Mouse (Mus musculus) heart, postnatal 36 days (tissue): ENCODE measurements around the gene Lctl. TPM values are rescaled to one million over a fixed set of nuclear protein-coding genes. Genes with fewer than 3 reads are reported as not detected.
A peak's percentile ranks its signal among the peaks of the same experiment; 100 is the strongest.

Source experiments
- DNase-seq, 2 experiments: peaks; one replicate each; pipeline ENCODE4 v3.0.0; 2021 to 2022
- intact Hi-C: fragments of 180-260 bp; cut with DNase I; formaldehyde crosslinking; loops from one replicate; pipeline ENCODE4 v1.15.1; 2025
- total RNA-seq, 2 experiments: library from RNA; stranded (reverse); gene quantifications; 2 replicates each; pipeline ENCODE4 v1.2.3; 2021

Gene Lctl
- total RNA-seq = not detected

DNA sequence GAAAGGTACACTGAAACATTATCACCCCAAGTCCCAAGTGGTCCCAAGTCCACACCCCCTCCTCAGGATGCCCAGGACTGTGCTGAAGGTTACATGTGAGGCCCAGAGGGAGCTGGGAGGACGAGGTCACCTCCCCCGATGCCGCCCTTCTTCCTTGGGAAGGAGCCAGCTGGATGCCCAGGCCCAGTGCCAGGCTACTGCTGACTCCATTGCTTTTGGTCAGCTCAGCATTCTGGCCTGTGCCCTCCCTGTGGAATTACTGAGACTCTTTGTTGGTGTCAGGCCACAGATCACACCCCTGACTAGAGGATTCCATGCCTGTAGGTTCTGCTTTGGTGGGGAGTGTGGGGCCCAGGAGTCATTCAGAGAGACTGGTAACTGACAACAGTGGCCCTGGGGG lies at the start of gene Lctl:
Gene Lctl, plus strand, starts transcription at position 272 of the 400 bp plus-strand sequence.
- intact Hi-C loops = no loop called here

GRCm38 (mm10) chr9:64067787-64068186 lies 49.2 kb upstream of the Lctl start:
- no peak for DNase-seq
- intact Hi-C loops = no loop called here

More for the DNA sequence above, at the start of gene Lctl:
- no peak for DNase-seq

- intact Hi-C loops = no loop called here
- DNase-seq = no peak
Observed at GRCm38 (mm10) chr9:64068571-64068970, 48.4 kb upstream of the Lctl start.

- intact Hi-C loops = no loop called here
- DNase-seq = no peak
Observed at GRCm38 (mm10) chr9:64069131-64069530, 47.8 kb upstream of the Lctl start.

- DNase-seq = no peak
- intact Hi-C loops = no loop called here
Observed at GRCm38 (mm10) chr9:64070674-64071073, 46.3 kb upstream of the Lctl start.

GRCm38 (mm10) chr9:64074831-64075230 lies 42.1 kb upstream of the Lctl start:
- intact Hi-C loops = no loop called here
- DNase-seq = no peak

DNA sequence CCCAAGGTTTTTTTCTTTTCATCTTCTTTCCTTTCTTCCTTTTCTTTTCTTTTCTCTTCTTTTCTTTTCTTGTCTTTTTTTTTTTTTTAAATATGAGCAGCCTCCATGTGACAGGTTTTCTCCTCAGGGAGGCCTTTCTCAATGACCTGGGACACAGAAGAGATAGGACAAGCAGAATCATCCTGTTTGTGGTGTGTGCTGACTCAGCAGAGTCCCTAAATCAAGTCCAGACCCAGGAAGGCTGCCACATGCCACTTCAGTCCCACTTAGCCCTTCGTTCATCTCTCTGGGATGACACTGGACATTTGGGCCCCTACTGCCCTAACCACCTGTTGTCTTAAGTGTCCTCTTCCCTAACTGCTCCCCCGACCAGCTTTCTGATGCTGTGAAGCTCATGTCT lies 40.5 kb upstream of the Lctl start:
- intact Hi-C loops = no loop called here
- DNase-seq = no peak

DNA sequence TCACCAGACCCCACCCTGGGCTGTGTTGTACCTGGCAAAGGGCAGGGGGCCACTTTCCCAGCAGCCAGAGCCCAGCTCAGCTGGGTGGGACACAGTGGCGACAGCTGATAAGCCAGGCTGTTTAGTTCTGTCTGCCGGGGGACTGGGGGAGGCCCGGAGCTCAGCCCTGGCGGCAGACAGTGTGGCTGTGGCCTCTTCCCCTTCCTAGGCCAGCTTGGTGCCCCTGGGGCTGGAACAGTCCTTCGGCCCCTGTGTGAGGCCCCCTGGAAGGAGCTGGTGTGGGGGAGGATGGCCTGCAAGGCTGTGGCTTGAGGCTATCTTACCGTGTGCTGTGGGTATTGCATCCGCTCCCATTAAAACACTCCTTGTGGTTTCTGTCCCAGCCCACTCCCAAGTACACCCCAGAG lies 38.6 kb upstream of the Lctl start:
- intact Hi-C loops = no loop called here
- no peak for DNase-seq

GRCm38 (mm10) chr9:64079922-64080321 lies 37.0 kb upstream of the Lctl start:
- no peak for DNase-seq
- intact Hi-C loops = no loop called here

DNA sequence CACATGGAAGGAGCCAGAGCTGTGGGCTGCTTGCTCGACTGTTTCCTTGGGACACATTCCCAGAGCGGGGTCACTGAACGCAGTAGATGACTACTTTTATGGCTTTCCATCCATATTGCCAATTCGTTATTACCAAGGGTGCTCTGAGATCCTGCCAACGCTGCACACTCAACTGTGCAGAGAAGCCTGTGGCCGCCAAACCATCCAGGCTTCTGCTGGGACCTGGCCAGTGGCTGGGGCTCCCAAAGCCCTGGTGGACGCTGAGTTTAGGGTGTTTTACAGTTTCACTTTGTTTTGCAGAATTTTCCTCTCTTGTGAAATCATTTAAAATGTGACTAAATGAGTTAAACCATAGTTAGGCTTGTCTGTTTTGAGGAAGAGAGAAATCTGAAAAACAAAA lies 32.7 kb upstream of the Lctl start:
- peak in 1 of 2 experiments; percentile 40 for DNase-seq
- intact Hi-C loops = no loop called here

- DNase-seq = peak; percentile 55 to 68
Observed at GRCm38 (mm10) chr9:64084661-64085399, 32.1 kb upstream of the Lctl start.

GRCm38 (mm10) chr9:64085976-64086375 lies 31.0 kb upstream of the Lctl start:
- intact Hi-C loops = no loop called here

More at GRCm38 (mm10) chr9:64084661-64085399, 32.1 kb upstream of the Lctl start:
- intact Hi-C loops = no loop called here

DNA sequence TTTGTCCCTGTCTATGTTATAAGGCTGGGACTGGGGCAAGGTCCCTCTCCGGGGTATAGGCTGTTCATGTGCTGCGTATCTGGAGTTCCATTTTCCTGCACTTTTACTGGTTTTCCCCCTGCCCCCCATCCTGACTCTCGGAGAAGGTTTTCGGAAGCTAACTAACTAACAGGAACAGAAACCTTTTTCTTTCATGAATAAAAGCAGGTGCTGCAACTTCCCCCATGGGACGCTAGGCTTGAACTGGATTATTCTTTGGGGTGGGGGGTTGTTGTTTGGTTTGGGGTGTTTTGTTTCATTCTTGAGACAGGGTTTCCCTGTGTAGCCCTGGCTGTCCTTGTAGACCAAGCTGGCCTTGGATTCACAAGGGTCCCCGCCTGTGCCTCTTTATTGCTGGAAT lies 30.4 kb upstream of the Lctl start:
- intact Hi-C loops = no loop called here
- no peak for DNase-seq

More at GRCm38 (mm10) chr9:64085976-64086375, 31.0 kb upstream of the Lctl start:
- DNase-seq = no peak

DNA sequence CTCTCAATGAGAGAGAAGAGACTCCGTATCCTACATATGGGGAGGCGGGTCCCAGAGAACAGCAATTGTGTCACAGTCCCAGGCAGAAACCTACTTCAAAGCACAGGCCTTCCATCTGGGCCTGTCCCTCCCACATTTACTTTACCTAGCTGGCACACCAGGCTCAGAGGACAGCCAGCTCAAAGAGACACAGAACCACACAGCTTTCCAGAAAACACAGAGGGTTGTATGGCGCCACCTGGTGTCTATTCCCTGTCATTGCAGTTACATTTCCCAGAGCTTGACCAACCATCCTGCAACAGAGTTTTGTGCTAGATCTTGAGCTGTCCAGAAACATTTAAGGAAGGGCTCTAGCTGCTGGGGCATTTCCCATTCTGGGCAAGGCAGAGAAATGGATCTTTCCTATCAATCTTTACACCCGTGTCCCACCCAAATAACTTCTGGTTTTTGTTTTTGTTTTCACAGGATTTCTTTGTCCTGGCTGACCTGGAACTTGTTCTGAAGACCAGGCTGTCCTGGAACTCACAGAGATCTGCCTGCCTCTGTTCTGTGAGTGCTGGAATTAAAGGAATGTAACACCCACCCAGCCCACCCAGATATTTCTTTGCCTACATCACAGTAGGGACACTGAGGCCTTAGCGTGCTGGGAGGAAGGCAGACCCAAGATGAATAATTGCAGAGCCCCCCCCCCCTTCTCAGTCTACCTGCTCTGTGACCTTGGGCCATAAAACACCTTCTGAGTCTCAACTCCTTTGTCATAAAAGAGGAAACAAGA lies 29.3 kb upstream of the Lctl start:
- peak; percentile 73 to 81 for DNase-seq
- intact Hi-C loops = loop anchor here (1.0 kb wide), 3 partner anchors 62 to 169 kb away; no protein-coding TSS in a partner anchor

GRCm38 (mm10) chr9:64088346-64088745 lies 28.6 kb upstream of the Lctl start:
- DNase-seq = no peak
- intact Hi-C loops = no loop called here

GRCm38 (mm10) chr9:64089004-64089403 lies 27.9 kb upstream of the Lctl start:
- DNase-seq = peak; percentile 47 to 59
- intact Hi-C loops = no loop called here

DNA sequence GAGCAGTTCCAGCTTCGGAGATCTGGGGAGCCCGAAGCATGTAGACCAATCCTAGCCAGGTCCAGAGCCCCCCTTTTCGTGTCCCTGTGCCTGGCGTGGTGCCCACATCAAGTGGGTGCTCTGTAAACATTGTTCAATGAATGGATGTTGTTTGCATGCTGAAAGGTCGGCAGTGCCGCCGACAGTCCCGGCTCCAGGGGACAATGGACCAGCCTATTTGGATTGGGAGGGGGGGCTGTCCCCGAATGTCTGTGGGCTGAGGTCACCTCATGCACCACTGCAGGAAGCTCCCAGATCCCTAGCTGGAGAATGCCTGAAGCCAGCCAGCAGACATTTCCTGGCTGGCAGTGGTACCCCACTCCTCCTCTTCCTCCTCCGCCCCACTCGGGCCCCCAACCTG lies 22.9 kb upstream of the Lctl start:
- intact Hi-C loops = no loop called here
- DNase-seq = no peak

DNA sequence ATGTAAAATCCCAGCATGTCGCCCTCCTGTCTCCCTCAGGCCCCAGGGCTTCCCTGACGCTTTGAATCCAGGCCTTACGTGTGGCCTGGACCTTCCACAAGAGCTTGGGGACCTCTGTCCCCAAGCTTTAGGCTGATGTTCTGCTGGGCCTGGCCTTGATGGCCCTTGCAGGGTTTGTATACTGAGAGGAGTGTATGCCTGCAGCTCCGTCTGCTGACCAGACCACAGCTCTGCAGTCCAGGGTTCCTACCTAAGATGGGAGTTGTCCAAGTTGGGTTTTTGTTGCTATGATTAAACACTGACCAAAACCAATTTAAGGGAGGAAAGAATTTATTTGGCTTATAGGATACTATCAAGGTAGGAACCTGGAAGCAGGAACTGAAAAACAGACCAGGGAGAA lies 18.7 kb upstream of the Lctl start:
- no peak for DNase-seq
- intact Hi-C loops = no loop called here

DNA sequence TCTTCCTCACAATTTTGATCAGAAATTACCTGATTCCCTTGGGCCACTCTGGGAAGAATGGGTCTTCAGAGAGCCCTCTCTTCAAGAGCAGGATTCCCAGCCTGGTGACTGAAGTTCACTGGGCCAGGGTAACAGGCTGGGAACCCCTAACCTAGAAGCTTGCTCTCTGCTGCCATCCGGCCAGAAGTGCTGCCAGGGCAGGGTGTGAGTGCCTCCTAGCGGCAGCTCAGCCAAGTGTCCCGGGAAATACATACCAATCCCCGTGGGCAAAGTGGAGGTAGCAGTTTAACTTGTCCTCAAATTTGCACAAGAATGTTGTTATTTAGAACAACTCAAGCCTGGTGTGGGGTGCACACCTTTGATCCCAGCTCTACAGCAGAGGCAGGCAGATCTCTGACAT lies 16.5 kb upstream of the Lctl start:
- intact Hi-C loops = loop anchor here (1.0 kb wide), 2 partner anchors 144 to 182 kb away; no protein-coding TSS in a partner anchor
- peak; percentile 74 to 85 for DNase-seq

GRCm38 (mm10) chr9:64105301-64105700 lies 11.6 kb upstream of the Lctl start:
- intact Hi-C loops = no loop called here
- no peak for DNase-seq

- no peak for DNase-seq
- intact Hi-C loops = no loop called here
Observed at GRCm38 (mm10) chr9:64110502-64110901, 6.4 kb upstream of the Lctl start.

- DNase-seq = no peak
- intact Hi-C loops = no loop called here
Observed at GRCm38 (mm10) chr9:64114646-64115045, 2.3 kb upstream of the Lctl start.
